Mouse (Mus musculus) left cerebral cortex, adult 9 months (tissue): ENCODE measurements at regions not wholly inside any gene's neighbourhood (a gene's known extent, or its start where the extent isn't known, plus 50 kb on each side); places are given as distances from the start of the nearest gene placed in this dataset.
A peak's percentile ranks its signal among the peaks of the same experiment; 100 is the strongest.
"Not testable (repeated sequence)": the region's sequence is repeated elsewhere in the genome, so short reads cannot be mapped to it uniquely, and the experiment has no call there.

ENCODE experiments used
- DNase-seq, 2 experiments: peaks; one replicate each; pipeline ENCODE4 v3.0.0; 2022; ENCODE audit warnings: low spot score in 2 of 2

- DNase-seq: no peak
These were observed 1984.0 kb downstream of the 4930444P10Rik start for GRCm38 (mm10) chr1:14109190-14109482.

- DNase-seq: peak in 1 of 2 experiments; percentile 46
These were observed 1984.5 kb downstream of the 4930444P10Rik start for GRCm38 (mm10) chr1:14108450-14109189.

- not testable (repeated sequence) for DNase-seq
These were observed 1987.6 kb downstream of the 4930444P10Rik start for GRCm38 (mm10) chr1:14105521-14105920.

GRCm38 (mm10) chr1:14104529-14104928, 1988.6 kb downstream of the 4930444P10Rik start:
- DNase-seq: no peak

GRCm38 (mm10) chr1:14099031-14099430, 1994.1 kb downstream of the 4930444P10Rik start:
- no peak for DNase-seq

GRCm38 (mm10) chr1:14097567-14098228, 1995.4 kb downstream of the 4930444P10Rik start:
- DNase-seq: no peak

GRCm38 (mm10) chr1:14064856-14065255, 2028.3 kb downstream of the 4930444P10Rik start:
- no peak for DNase-seq

GRCm38 (mm10) chr1:14036163-14036562, 2057.0 kb downstream of the 4930444P10Rik start:
- no peak for DNase-seq

- no peak for DNase-seq
These were observed 2081.6 kb downstream of the 4930444P10Rik start for GRCm38 (mm10) chr1:14011484-14011883.

- no peak for DNase-seq
These were observed 2082.3 kb downstream of the 4930444P10Rik start for GRCm38 (mm10) chr1:14010789-14011188.

- DNase-seq: no peak
These were observed 2090.6 kb downstream of the 4930444P10Rik start for GRCm38 (mm10) chr1:14002550-14002949.

GRCm38 (mm10) chr1:14001431-14001830, 2091.7 kb downstream of the 4930444P10Rik start:
- DNase-seq: no peak

GRCm38 (mm10) chr1:14000605-14001395, 2092.3 kb downstream of the 4930444P10Rik start:
- no peak for DNase-seq

GRCm38 (mm10) chr1:13998178-13998708, 2094.9 kb downstream of the 4930444P10Rik start:
- DNase-seq: no peak

GRCm38 (mm10) chr1:13993825-13994509, 2099.2 kb downstream of the 4930444P10Rik start:
- no peak for DNase-seq

- DNase-seq: no peak
These were observed 2100.1 kb downstream of the 4930444P10Rik start for GRCm38 (mm10) chr1:13992978-13993377.

GRCm38 (mm10) chr1:13989360-13989759, 2103.8 kb downstream of the 4930444P10Rik start:
- no peak for DNase-seq

GRCm38 (mm10) chr1:13984833-13985232, 2108.3 kb downstream of the 4930444P10Rik start:
- DNase-seq: no peak

GRCm38 (mm10) chr1:13980273-13980672, 2112.9 kb downstream of the 4930444P10Rik start:
- no peak for DNase-seq

- DNase-seq: no peak
These were observed 2114.5 kb downstream of the 4930444P10Rik start for GRCm38 (mm10) chr1:13978640-13979039.

GRCm38 (mm10) chr1:13977207-13977606, 2115.9 kb downstream of the 4930444P10Rik start:
- no peak for DNase-seq

GRCm38 (mm10) chr1:13949241-13949640, 2143.9 kb downstream of the 4930444P10Rik start:
- no peak for DNase-seq
